Mouse (Mus musculus) MEL (cell line): ENCODE measurements around the gene Ammecr1.

ENCODE experiments used
- CTCF ChIP-seq, 3 experiments: IDR thresholded peaks in 2 of 3; conservative IDR thresholded peaks in 1 of 3; 2 replicates each; pipeline ENCODE4 v1.5.1; 2011 to 2012; ENCODE audit warnings: low read length in 3 of 3, low read depth in 2 of 3, mild to moderate bottlenecking in 2 of 3, improper control_type of control experiment in 1 of 3, inconsistent platforms in 1 of 3, mixed read lengths in 1 of 3, moderate library complexity in 1 of 3; ENCODE audit not compliant: control insufficient read depth in 1 of 3, insufficient read depth in 1 of 3, poor library complexity in 1 of 3, severe bottlenecking in 1 of 3
- E2F4 ChIP-seq: IDR thresholded peaks from 2 replicates; pipeline ENCODE4 v1.6.1; 2011; ENCODE audit warnings: low read depth, low read length, improper control_type of control experiment, borderline replicate concordance
- POLR2A ChIP-seq, 2 experiments: IDR thresholded peaks; 2 replicates each; pipeline ENCODE4 v1.6.1; 2011 to 2012; ENCODE audit warnings: low read length in 2 of 2, mild to moderate bottlenecking in 2 of 2, control low read depth in 1 of 2, improper control_type of control experiment in 1 of 2, low read depth in 1 of 2, moderate library complexity in 1 of 2; ENCODE audit not compliant: control insufficient read depth in 1 of 2, insufficient read depth in 1 of 2, poor library complexity in 1 of 2
- POLR2AphosphoS2 ChIP-seq: IDR thresholded peaks from 2 replicates; pipeline ENCODE4 v1.6.1; 2011; ENCODE audit warnings: low read length, improper control_type of control experiment
- POLR2AphosphoS5 ChIP-seq: IDR thresholded peaks from 2 replicates; pipeline ENCODE4 v1.6.1; 2012; ENCODE audit warnings: low read depth, borderline replicate concordance, mild to moderate bottlenecking, inconsistent platforms, low read length, moderate library complexity, mixed read lengths
- RAD21 ChIP-seq: IDR thresholded peaks from 2 replicates; pipeline ENCODE4 v1.6.1; 2011; ENCODE audit warnings: mild to moderate bottlenecking, low read depth, low read length, improper control_type of control experiment
- TCF12 ChIP-seq: IDR thresholded peaks from 2 replicates; pipeline ENCODE4 v1.6.1; 2014; ENCODE audit warnings: low read depth, mild to moderate bottlenecking, inconsistent platforms, low read length, improper control_type of control experiment, moderate library complexity

- TF ChIP-seq POLR2A (IDR thresholded peaks at IDR 0.05; ENCODE audit: control insufficient read depth in 1 of 2, insufficient read depth in 1 of 2, low read depth in 1 of 2, low read length in 2 of 2, poor library complexity in 1 of 2) (0 out of 4 replicates have a peak, but pooled peaks of 1 of the 2 experiments have one; percentile 17), CTCF (IDR thresholded peaks at IDR 0.05 in 2 of 3, conservative IDR thresholded peaks at IDR 0.05 in 1 of 3; ENCODE audit: control insufficient read depth in 1 of 3, insufficient read depth in 1 of 3, low read depth in 2 of 3, low read length in 3 of 3, poor library complexity in 1 of 3, severe bottlenecking in 1 of 3) (no peak), E2F4 (no peak), POLR2AphosphoS5 (no peak), TCF12 (no peak), POLR2AphosphoS2 (no peak), RAD21 (no peak; the same call in 1 of the 2 replicates)
These were observed 130.1 kb downstream of the Ammecr1 start for GRCm38 (mm10) chrX:142836399-142836798.
